Mouse (Mus musculus) frontal cortex, adult 2 months (tissue): ENCODE data around the gene Egfr. TPM values are rescaled to one million over a fixed set of nuclear protein-coding genes. Genes with fewer than 3 reads are reported as not detected.
A peak's percentile ranks its signal among the peaks of the same experiment; 100 is the strongest.

ENCODE experiments used
- DNase-seq, 2 experiments: peaks; one replicate each; pipeline ENCODE4 v3.0.0; 2022; ENCODE audit warnings: low spot score in 1 of 2; ENCODE audit errors: extremely low spot score in 1 of 2
- polyA plus RNA-seq: library from polyadenylated mRNA; depleted of rRNA; stranded (reverse); fragments of >200 nt; gene quantifications from 2 replicates; pipeline ENCODE4 v1.2.3, GENCODE M21; 2012; rRNA removed

Egfr gene
- polyA plus RNA-seq, 1 experiment = 5.4 TPM

DNA sequence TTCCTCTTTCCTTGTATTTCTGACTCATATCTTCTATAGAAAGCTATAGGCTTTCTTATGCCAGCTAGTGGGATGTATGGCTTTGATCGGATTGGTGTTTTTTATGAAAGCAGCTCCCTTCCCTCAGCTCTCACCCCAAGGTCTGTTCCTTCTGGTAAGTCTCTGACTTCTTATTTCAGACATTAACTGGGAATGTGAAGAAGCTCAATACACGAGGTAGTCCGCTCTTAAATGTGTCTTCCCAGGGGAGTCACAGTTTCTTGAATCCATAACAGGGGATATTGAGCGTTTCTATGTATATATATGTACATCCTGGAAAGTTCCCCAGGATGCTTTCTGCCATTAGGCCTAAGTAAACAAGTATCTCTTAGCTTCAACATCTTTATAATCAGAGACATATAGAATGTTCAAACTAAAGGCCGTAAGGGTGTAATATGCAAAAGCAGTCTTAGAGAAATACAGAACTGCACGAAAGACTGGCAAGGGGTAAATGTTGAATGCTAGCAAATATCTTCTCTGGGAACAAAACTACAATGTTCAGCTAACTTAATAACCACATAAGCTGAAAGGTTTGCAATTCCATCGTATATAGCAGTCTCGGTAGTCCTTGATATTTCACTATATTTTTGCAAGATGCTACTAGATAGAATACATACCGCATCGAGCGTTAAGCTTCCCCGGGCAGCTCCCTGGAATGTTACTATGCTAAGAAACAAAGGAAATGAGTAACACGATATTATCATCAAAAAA lies 198.4 kb downstream of the Egfr start:
- no peak for DNase-seq

DNA sequence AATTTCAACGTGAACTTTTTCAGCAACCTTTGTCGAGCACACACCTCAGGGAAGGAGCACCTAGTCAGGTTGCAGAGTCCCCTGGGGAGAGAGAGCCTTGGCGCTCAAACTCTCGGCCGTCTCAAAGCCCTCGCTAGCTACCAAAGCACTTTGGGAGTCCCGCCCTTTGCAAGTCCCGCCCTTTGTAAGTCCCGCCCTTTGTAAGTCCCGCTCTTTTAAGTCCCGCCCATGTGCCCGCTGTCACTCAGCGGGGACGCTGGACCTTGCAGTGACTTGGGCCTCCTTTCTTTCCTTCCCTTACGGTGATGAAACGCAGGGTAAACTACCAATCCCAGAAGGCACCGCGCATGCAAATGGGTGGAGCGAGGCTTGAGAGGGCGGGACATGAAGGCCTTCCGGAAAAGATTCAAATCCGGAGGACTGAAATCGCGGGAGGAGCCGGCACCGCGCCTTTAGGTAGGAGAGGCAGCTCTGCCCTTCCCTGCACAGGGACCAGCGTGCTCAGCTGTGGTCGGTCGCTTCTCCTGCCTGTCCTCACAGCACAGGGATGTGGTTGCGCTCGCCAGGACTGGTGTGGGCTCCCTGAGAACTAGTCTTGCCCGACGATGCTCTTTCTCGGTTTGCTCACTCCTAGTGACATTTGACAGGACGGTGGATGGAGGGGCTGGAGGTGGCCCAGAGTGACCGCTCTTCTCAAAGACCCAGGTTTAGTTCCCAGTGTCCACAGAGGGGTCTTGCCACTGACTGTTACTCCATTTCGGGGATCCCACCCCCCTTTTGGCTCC lies 199.2 kb downstream of the Egfr start, which contains the start of gene Fbxo48:
Gene Fbxo48 (plus strand): TSS at position 400 of the 785 bp plus-strand sequence.
- DNase-seq = peak; percentile 95 to 97

DNA sequence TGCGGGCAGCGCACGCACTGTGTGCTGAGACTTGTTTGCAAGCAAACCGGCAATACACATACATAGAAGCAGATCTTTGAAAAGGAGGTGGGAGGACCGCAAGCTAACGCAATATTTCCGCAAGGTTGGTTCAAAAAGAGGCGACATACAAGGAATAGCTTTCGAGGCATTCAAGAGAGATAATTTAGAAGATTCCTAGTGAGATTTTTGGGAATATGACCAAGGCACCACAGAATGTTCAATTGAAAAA lies 199.7 kb downstream of the Egfr start:
- DNase-seq = no peak

DNA sequence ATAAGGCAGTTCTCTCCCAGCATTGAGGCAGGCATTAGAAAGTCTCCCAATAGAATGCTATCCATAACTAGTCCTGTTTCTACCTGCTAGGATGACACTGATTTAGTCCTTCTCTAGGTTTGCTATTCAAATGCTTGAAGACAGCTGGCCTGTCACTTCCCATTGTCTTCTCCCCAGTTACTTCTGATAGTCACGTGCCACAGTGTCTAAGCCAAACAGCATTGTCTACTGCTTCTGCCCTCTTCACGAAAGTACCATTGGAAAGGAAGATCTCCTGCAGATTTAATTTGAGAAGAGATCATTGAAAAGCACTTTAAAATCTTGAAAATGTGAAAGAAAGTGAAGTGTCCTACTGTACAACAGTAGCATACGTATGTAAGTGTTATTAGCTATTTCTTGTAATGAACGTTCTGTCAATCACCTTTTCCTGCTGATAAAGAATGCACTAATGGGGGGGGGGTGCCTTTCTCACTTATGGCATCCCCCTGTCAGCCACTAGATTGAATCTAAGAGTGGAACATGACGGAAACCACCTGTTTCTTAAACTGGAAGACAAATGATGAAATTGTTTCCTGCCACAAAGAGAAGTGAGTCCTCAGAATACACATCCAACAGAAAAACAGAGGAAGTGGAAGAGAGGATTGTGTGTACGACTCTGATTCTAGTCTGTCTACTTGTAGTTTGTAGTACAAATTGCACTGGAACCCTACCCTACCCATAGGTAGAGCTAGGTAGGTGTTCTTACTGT lies 204.3 kb downstream of the Egfr start:
- no peak for DNase-seq

DNA sequence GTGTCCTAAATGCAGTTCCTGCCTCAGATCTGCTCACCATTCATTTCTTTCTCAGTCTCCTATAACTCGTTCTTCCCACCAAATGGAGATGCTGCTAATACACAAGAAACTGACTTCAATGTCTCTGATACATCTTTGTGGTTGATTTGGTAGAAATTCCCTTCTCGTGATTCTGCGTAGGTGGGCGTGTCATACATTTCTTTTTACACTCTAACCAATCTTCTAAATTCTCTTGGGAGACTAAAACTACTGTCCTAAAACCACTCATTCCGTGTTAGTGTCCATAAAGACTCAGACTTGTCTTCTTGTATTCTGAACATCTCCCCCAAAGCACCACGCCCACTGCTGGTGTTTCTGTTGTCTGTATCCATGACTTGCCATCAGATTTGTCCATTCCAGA lies 205.0 kb downstream of the Egfr start:
- no peak for DNase-seq

DNA sequence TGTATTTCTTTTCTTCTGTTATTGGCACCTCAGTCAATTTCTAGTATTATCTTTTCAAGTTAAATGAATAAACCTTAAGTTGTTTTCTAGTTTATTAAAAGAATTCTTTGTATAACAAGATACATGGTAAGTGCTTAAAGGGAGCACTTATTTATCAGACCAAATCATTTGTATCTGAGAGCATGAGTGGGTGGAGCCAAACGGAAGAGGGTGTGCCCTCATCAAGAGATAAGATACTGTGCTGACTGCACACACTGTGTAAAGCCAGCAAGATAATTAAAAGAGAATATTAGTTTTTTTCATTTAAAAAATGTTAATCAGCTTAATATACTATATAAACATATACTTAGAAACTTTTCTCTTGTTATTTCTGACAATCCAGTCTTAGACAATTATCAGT lies 206.5 kb downstream of the Egfr start:
- DNase-seq = no peak

Other genes starting within 250 kb of the Egfr start
- 22.3 and 25.2 TPM in 2 replicates for gene Sec61g, start 243.7 kb upstream of the Egfr start, polyA plus RNA-seq
- gene Fbxo48, start 199.2 kb downstream of the Egfr start, polyA plus RNA-seq = 0.67 and 0.70 TPM in 2 replicates